Mouse (Mus musculus) stomach, embryonic 15.5 days (tissue): ENCODE data around the gene Rap2c. TPM values are rescaled to one million over a fixed set of nuclear protein-coding genes. Genes with fewer than 3 reads are reported as not detected.

Experiments
- ATAC-seq: fragments of 200-750 bp; cut with Nextera tagmentation; 2 replicates; pipeline ENCODE4 v1.8.0; 2017; ENCODE audit warnings: low read depth, moderate number of reproducible peaks, moderate TSS enrichment; ENCODE audit not compliant: insufficient read depth, low FRiP score
- H3K27ac ChIP-seq: fragments of 300-500 bp; sonication (generic); 2 replicates; pipeline ENCODE4 v1.5.1; 2015; ENCODE audit warnings: mild to moderate bottlenecking, inconsistent platforms
- H3K27me3 ChIP-seq: fragments of 300-500 bp; sonication (generic); replicated peaks from 2 replicates; pipeline ENCODE4 v1.6.1; 2015; ENCODE audit warnings: inconsistent platforms
- H3K36me3 ChIP-seq: fragments of 300-500 bp; sonication (generic); 2 replicates; pipeline ENCODE4 v1.6.1; 2015; ENCODE audit warnings: inconsistent platforms
- H3K4me1 ChIP-seq: fragments of 300-500 bp; sonication (generic); 2 replicates; pipeline ENCODE4 v1.6.1; 2015; ENCODE audit warnings: inconsistent platforms
- H3K4me2 ChIP-seq: fragments of 300-500 bp; sonication (generic); 2 replicates; pipeline ENCODE4 v1.6.1; 2015; ENCODE audit warnings: mild to moderate bottlenecking, inconsistent platforms
- H3K4me3 ChIP-seq: fragments of 300-500 bp; sonication (generic); replicated peaks from 2 replicates; pipeline ENCODE4 v1.5.1; 2015; ENCODE audit warnings: inconsistent platforms
- H3K9ac ChIP-seq: fragments of 300-500 bp; sonication (generic); 2 replicates; pipeline ENCODE4 v1.6.1; 2015; ENCODE audit warnings: inconsistent platforms
- H3K9me3 ChIP-seq: fragments of 300-500 bp; sonication (generic); 2 replicates; pipeline ENCODE4 v1.6.1; 2016; ENCODE audit warnings: inconsistent platforms
- WGBS: fragments of 180-500 bp; shearing (Covaris S2); methylation state at CpG from one replicate; pipeline ENCODE4 v1.1.7; 2015; 5-methylcytosine and 5-hydroxymethylcytosine counted together
- polyA plus RNA-seq: library from polyadenylated mRNA; unstranded; fragments of >200 nt; fragmentation: Nextera tagmentation; extraction: Ambion mirVana; gene quantifications from 2 replicates; pipeline ENCODE4 v1.2.1, GENCODE M21; 2015

The Rap2c gene
- 18.4 and 19.8 TPM in 2 replicates for polyA plus RNA-seq

- Histone ChIP-seq H3K9me3 (no peaks in the 10 kb centered on the region), H3K4me1 (no peaks in the 10 kb centered on the region), H3K4me2 (peak within 1 kb of the TSS; percentile 54), H3K27me3 (no peaks in the 10 kb centered on the region), H3K9ac (peak within 1 kb of the TSS; percentile 34; the same call in 1 of the 2 replicates), H3K36me3 (no peaks in the 10 kb centered on the region), H3K4me3 (peak within 1 kb of the TSS; percentile 58), H3K27ac (peak within 1 kb of the TSS; percentile 96)
- 22% methylated on average over 12 of the region's 92 CpGs for WGBS
- peak; percentile 86 for ATAC-seq
Observed at GRCm38 (mm10) chrX:51017851-51018785, at the start of gene Rap2c. Gene Rap2c (minus strand): TSS chrX:51018018.

GRCm38 (mm10) chrX:51066539-51067286 is 48.9 kb upstream of the Rap2c start:
- Histone ChIP-seq H3K4me2 (no peak overlapping the region), H3K36me3 (no peaks in the 10 kb centered on the region), H3K9ac (no peak overlapping the region), H3K4me3 (no peak overlapping the region), H3K4me1 (no peaks in the 10 kb centered on the region), H3K9me3 (no peaks in the 10 kb centered on the region), H3K27ac (no peak overlapping the region), H3K27me3 (no peaks in the 10 kb centered on the region)
- no peak for ATAC-seq
- WGBS = 80% methylated on average over 11 of the region's 11 CpGs

GRCm38 (mm10) chrX:51065773-51066172 is 48.0 kb upstream of the Rap2c start:
- no peak overlapping the region for H3K9ac ChIP-seq
- ATAC-seq = no peak
- H3K4me2 ChIP-seq = no peak overlapping the region
- no peak overlapping the region for H3K4me3 ChIP-seq
- 24% methylated on average over 6 of the region's 6 CpGs for WGBS
- no peaks in the 10 kb centered on the region for H3K4me1 ChIP-seq
- H3K27ac ChIP-seq = no peak overlapping the region
- no peaks in the 10 kb centered on the region for H3K27me3 ChIP-seq
- H3K36me3 ChIP-seq = no peaks in the 10 kb centered on the region
- H3K9me3 ChIP-seq = no peaks in the 10 kb centered on the region

GRCm38 (mm10) chrX:51065158-51065664 is 47.4 kb upstream of the Rap2c start:
- ATAC-seq = no peak
- H3K4me1 ChIP-seq = no peaks in the 10 kb centered on the region
- no peaks in the 10 kb centered on the region for H3K9me3 ChIP-seq
- no peak overlapping the region for H3K9ac ChIP-seq
- H3K27me3 ChIP-seq = no peaks in the 10 kb centered on the region
- H3K36me3 ChIP-seq = no peaks in the 10 kb centered on the region
- no peak overlapping the region for H3K4me2 ChIP-seq
- no peak overlapping the region for H3K27ac ChIP-seq
- H3K4me3 ChIP-seq = no peak overlapping the region
- WGBS = 54% methylated on average over 6 of the region's 6 CpGs

GRCm38 (mm10) chrX:51060220-51060619 is 42.4 kb upstream of the Rap2c start:
- no peak overlapping the region for H3K4me3 ChIP-seq
- no peak overlapping the region for H3K27ac ChIP-seq
- no peaks in the 10 kb centered on the region for H3K4me1 ChIP-seq
- ATAC-seq = no peak
- no peak overlapping the region for H3K4me2 ChIP-seq
- H3K27me3 ChIP-seq = no peaks in the 10 kb centered on the region
- H3K9ac ChIP-seq = no peak overlapping the region
- no peaks in the 10 kb centered on the region for H3K9me3 ChIP-seq
- H3K36me3 ChIP-seq = no peaks in the 10 kb centered on the region
- WGBS = 62% methylated on average over 4 of the region's 4 CpGs

- no peak for ATAC-seq
- H3K27ac ChIP-seq = no peak overlapping the region
- H3K4me3 ChIP-seq = no peak overlapping the region
- no peak overlapping the region for H3K4me2 ChIP-seq
- H3K9ac ChIP-seq = no peak overlapping the region
- H3K4me1 ChIP-seq = no peaks in the 10 kb centered on the region
- 72% methylated on average over 4 of the region's 4 CpGs for WGBS
- no peaks in the 10 kb centered on the region for H3K9me3 ChIP-seq
- H3K27me3 ChIP-seq = no peaks in the 10 kb centered on the region
- no peaks in the 10 kb centered on the region for H3K36me3 ChIP-seq
Observed at GRCm38 (mm10) chrX:51058741-51059140, 40.9 kb upstream of the Rap2c start.

GRCm38 (mm10) chrX:51058317-51058716 is 40.5 kb upstream of the Rap2c start:
- Histone ChIP-seq H3K9ac (no peak overlapping the region), H3K4me1 (no peaks in the 10 kb centered on the region), H3K4me2 (no peak overlapping the region), H3K4me3 (no peak overlapping the region), H3K27ac (no peak overlapping the region), H3K36me3 (no peaks in the 10 kb centered on the region), H3K27me3 (no peaks in the 10 kb centered on the region), H3K9me3 (no peaks in the 10 kb centered on the region)
- no peak for ATAC-seq
- WGBS = 70% methylated on average over 5 of the region's 5 CpGs

- H3K36me3 ChIP-seq = no peaks in the 10 kb centered on the region
- H3K4me3 ChIP-seq = no peak overlapping the region
- ATAC-seq = no peak
- H3K9ac ChIP-seq = no peak overlapping the region
- H3K4me2 ChIP-seq = no peak overlapping the region
- H3K4me1 ChIP-seq = no peaks in the 10 kb centered on the region
- H3K27me3 ChIP-seq = no peaks in the 10 kb centered on the region
- no peaks in the 10 kb centered on the region for H3K9me3 ChIP-seq
- no peak overlapping the region for H3K27ac ChIP-seq
- 63% methylated on average over 3 of the region's 3 CpGs for WGBS
Observed at GRCm38 (mm10) chrX:51051680-51052461, 34.1 kb upstream of the Rap2c start.

GRCm38 (mm10) chrX:51035678-51036209 is 17.9 kb upstream of the Rap2c start:
- H3K9ac ChIP-seq = no peak overlapping the region
- no peak for ATAC-seq
- no peaks in the 10 kb centered on the region for H3K4me1 ChIP-seq
- no peaks in the 10 kb centered on the region for H3K36me3 ChIP-seq
- no peak overlapping the region for H3K4me3 ChIP-seq
- WGBS = 25% methylated on average over 7 of the region's 7 CpGs
- no peak overlapping the region for H3K27ac ChIP-seq
- no peaks in the 10 kb centered on the region for H3K9me3 ChIP-seq
- H3K4me2 ChIP-seq = no peak overlapping the region
- no peaks in the 10 kb centered on the region for H3K27me3 ChIP-seq

- 35% methylated on average over 2 of the region's 2 CpGs for WGBS
- no peaks in the 10 kb centered on the region for H3K4me1 ChIP-seq
- no peaks in the 10 kb centered on the region for H3K9me3 ChIP-seq
- H3K36me3 ChIP-seq = no peaks in the 10 kb centered on the region
- no peak overlapping the region for H3K9ac ChIP-seq
- no peaks in the 10 kb centered on the region for H3K27me3 ChIP-seq
- H3K27ac ChIP-seq = no peak overlapping the region; the same call in 1 of the 2 replicates
- H3K4me2 ChIP-seq = no peak overlapping the region
- no peak for ATAC-seq
- H3K4me3 ChIP-seq = no peak overlapping the region
Observed at GRCm38 (mm10) chrX:51019884-51020283, 2.1 kb upstream of the Rap2c start.

GRCm38 (mm10) chrX:51018786-51019179 is 965 bp upstream of the Rap2c start:
- 0 out of 2 replicates have a peak overlapping the region, but pooled peaks have one; percentile 22 for H3K9ac ChIP-seq
- WGBS = 37% methylated on average over 26 of the region's 32 CpGs
- peak; percentile 86 for ATAC-seq
- no peaks in the 10 kb centered on the region for H3K9me3 ChIP-seq
- H3K4me1 ChIP-seq = no peaks in the 10 kb centered on the region
- peak overlapping the region; percentile 96 for H3K27ac ChIP-seq
- peak overlapping the region; percentile 58 for H3K4me3 ChIP-seq
- H3K36me3 ChIP-seq = no peaks in the 10 kb centered on the region
- peak overlapping the region; percentile 44 for H3K4me2 ChIP-seq
- H3K27me3 ChIP-seq = no peaks in the 10 kb centered on the region
